Mouse (Mus musculus) megakaryocyte, embryonic 14.5 days (primary cell): ENCODE results near the gene Rin2.

Experiments
- FLI1 ChIP-seq: IDR thresholded peaks from 2 replicates; pipeline ENCODE4 v1.6.1; 2012; ENCODE audit warnings: low read length, inconsistent platforms, mixed read lengths
- GATA1 ChIP-seq: IDR thresholded peaks from 3 replicates; pipeline ENCODE4 v1.6.1; 2012; ENCODE audit warnings: mixed read lengths, low read length, inconsistent platforms, borderline replicate concordance

DNA sequence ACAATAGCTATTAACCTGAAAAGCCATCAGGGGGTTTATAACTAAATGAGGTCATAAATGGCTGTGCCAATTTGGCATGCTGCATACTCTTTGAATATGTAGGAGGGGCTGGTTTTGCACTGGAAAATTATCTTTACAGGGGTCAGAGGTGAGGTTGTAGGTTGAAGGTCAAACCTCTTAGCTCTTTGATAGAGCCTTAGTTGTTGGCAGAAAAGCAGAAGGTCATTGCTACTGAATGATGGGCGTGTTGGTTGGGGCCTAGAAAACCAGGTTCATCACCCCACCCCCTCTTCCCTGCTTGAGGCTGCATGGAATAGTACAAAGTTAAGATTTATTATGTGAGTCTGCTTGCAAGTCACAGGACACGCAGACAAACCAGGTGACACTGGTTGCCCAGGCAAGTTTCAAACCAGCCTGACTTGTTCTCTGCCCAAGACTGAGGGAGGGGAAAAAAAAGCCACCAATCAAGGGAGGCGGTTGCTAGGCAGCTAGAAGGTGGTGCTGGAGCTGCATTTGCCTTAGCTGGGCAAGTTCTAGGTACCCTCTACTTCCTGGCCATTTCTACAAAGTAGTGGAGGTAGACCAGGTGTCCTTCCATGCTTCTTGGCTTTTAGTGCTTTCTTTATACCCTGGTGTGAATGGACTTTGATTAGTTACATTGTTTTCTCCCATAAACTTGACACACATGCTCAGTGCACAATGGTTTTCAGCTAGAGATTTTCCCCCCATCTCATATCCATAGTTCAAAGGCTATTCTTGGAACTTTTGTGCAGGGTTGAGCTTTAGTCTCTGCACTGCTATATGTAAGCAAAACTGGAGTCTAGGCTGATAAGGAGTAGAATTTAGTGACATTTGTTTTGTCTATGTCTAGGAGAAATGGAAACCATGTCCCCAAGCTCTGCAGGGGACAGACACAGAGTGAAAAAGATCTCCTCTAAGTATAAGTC lies 148.0 kb downstream of the Rin2 start:
- TF ChIP-seq GATA1 (no peak), FLI1 (no peak)
